Mouse (Mus musculus) heart, postnatal 0 days (tissue): Measurements from ENCODE around the gene Tmem203. TPM values are rescaled to one million over a fixed set of nuclear protein-coding genes. Genes with fewer than 3 reads are reported as not detected.

Experiments
- ATAC-seq: fragments of 200-750 bp; cut with Nextera tagmentation; 2 replicates; pipeline ENCODE4 v1.8.0; 2017; ENCODE audit warnings: low read depth, moderate number of reproducible peaks, moderate library complexity; ENCODE audit not compliant: insufficient read depth
- DNase-seq: peaks from one replicate; pipeline ENCODE4 v3.0.0-alpha.2; 2016; ENCODE audit warnings: low spot score
- H3K27ac ChIP-seq: fragments of 300-500 bp; sonication (generic); 2 replicates; pipeline ENCODE4 v1.5.1; 2014; ENCODE audit warnings: low read depth, mild to moderate bottlenecking
- H3K27me3 ChIP-seq: fragments of 300-500 bp; sonication (generic); 2 replicates; pipeline ENCODE4 v1.6.1; 2014; ENCODE audit warnings: low read length, mixed read lengths; ENCODE audit not compliant: control insufficient read depth, insufficient read depth
- H3K36me3 ChIP-seq: fragments of 300-500 bp; sonication (generic); replicated peaks from 2 replicates; pipeline ENCODE4 v1.6.1; 2014; ENCODE audit warnings: low read length, mixed read lengths; ENCODE audit not compliant: control insufficient read depth, insufficient read depth
- H3K4me1 ChIP-seq: fragments of 300-500 bp; sonication (generic); 2 replicates; pipeline ENCODE4 v1.6.1; 2014; ENCODE audit warnings: antibody characterized with exemption; ENCODE audit not compliant: control insufficient read depth, insufficient read depth
- H3K4me2 ChIP-seq: fragments of 300-500 bp; sonication (generic); 2 replicates; pipeline ENCODE4 v1.6.1; 2014; ENCODE audit warnings: low read depth, mild to moderate bottlenecking, low read length, moderate library complexity
- H3K4me3 ChIP-seq: fragments of 300-500 bp; sonication (generic); 2 replicates; pipeline ENCODE4 v1.5.1; 2014; ENCODE audit warnings: low read depth, low read length
- H3K9ac ChIP-seq: fragments of 300-500 bp; sonication (generic); replicated peaks from 2 replicates; pipeline ENCODE4 v1.6.1; 2014; ENCODE audit warnings: low read depth, low read length, mixed read lengths
- H3K9me3 ChIP-seq: fragments of 300-500 bp; sonication (generic); replicated peaks from 2 replicates; pipeline ENCODE4 v1.6.1; 2016; ENCODE audit warnings: low read length; ENCODE audit not compliant: control insufficient read depth
- CTCF ChIP-seq: IDR thresholded peaks from 2 replicates; pipeline ENCODE4 v1.5.1; 2016; ENCODE audit warnings: antibody characterized with exemption, control low read depth, low read depth
- EP300 ChIP-seq: IDR thresholded peaks from 2 replicates; pipeline ENCODE4 v1.6.1; 2016; ENCODE audit warnings: antibody characterized with exemption, low read depth
- WGBS: fragments of 180-500 bp; shearing (Covaris S2); extraction: QIAGEN DNeasy Blood & Tissue Kit; methylation state at CpG from one replicate; pipeline ENCODE4 v1.1.7; 2014; 5-methylcytosine and 5-hydroxymethylcytosine counted together
- polyA plus RNA-seq: library from polyadenylated mRNA; unstranded; fragments of >200 nt; fragmentation: Nextera tagmentation; extraction: Ambion mirVana; gene quantifications from 2 replicates; pipeline ENCODE4 v1.2.1, GENCODE M21; 2015
- total RNA-seq: library from RNA; depleted of rRNA; stranded (reverse); fragments of >200 nt; gene quantifications from 2 replicates; pipeline ENCODE4 v1.2.3, GENCODE M21; 2014; ENCODE audit warnings: low replicate concordance

The Tmem203 gene
- total and polyA plus RNA-seq, 2 experiments from 2014 or later = 25.6 to 42.0 TPM

GRCm38 (mm10) chr2:25293706-25294105 is 38.5 kb downstream of the Tmem203 start:
- H3K9me3 ChIP-seq = no peaks in the 10 kb centered on the region
- H3K36me3 ChIP-seq = no peaks in the 10 kb centered on the region
- no peak overlapping the region for H3K27ac ChIP-seq
- H3K4me1 ChIP-seq = peaks cover 18% of the 10 kb centered on the region
- no peak overlapping the region for H3K9ac ChIP-seq
- no peak for ATAC-seq
- WGBS = 59% methylated on average over 9 of the region's 9 CpGs
- TF ChIP-seq CTCF = no peak
- TF ChIP-seq EP300 = no peak
- H3K27me3 ChIP-seq = peaks cover 71% of the 10 kb centered on the region
- no peak overlapping the region for H3K4me2 ChIP-seq
- no peak overlapping the region for H3K4me3 ChIP-seq
- DNase-seq = no peak

DNA sequence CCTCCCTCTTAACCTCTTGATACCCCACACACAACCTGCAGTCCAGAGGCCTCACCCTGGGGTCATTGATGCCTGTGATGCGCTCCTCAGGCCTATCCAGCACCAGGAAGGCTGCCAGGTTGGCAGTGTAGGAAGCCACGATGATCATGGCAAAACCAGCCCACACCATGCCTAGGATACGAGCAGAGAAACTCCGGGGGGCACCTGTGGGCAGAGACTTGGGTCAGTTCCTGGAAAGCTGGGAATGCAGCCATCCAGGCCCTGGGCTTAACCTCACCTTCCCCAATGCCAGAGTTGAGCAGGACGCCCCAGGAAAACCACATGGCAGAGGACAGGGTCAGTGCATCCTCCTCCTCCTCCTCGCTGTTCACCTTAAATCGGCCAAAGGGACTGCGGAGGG is 41.9 kb downstream of the Tmem203 start:
- H3K4me1 ChIP-seq = peaks cover 6% of the 10 kb centered on the region
- H3K4me2 ChIP-seq = no peak overlapping the region
- no peak overlapping the region for H3K4me3 ChIP-seq
- H3K27me3 ChIP-seq = peaks cover 37% of the 10 kb centered on the region
- no peak overlapping the region for H3K9ac ChIP-seq
- 71% methylated on average over 8 of the region's 8 CpGs for WGBS
- H3K9me3 ChIP-seq = no peaks in the 10 kb centered on the region
- TF ChIP-seq EP300 (no peak), CTCF (no peak)
- no peak overlapping the region for H3K27ac ChIP-seq
- no peak for DNase-seq
- no peak for ATAC-seq
- no peaks in the 10 kb centered on the region for H3K36me3 ChIP-seq

- WGBS = 70% methylated on average over 10 of the region's 10 CpGs
- ATAC-seq (no peak), DNase-seq (no peak)
- peaks cover 30% of the 10 kb centered on the region; the same call in 1 of the 2 replicates for H3K27me3 ChIP-seq
- H3K4me2 ChIP-seq = no peak overlapping the region
- H3K9me3 ChIP-seq = no peaks in the 10 kb centered on the region
- H3K9ac ChIP-seq = no peak overlapping the region
- no peak overlapping the region for H3K27ac ChIP-seq
- no peaks in the 10 kb centered on the region for H3K36me3 ChIP-seq
- no peak overlapping the region for H3K4me3 ChIP-seq
- no peaks in the 10 kb centered on the region for H3K4me1 ChIP-seq
- no peak for TF ChIP-seq EP300
- TF ChIP-seq CTCF = no peak
Measured at GRCm38 (mm10) chr2:25298046-25298445, 42.8 kb downstream of the Tmem203 start.

DNA sequence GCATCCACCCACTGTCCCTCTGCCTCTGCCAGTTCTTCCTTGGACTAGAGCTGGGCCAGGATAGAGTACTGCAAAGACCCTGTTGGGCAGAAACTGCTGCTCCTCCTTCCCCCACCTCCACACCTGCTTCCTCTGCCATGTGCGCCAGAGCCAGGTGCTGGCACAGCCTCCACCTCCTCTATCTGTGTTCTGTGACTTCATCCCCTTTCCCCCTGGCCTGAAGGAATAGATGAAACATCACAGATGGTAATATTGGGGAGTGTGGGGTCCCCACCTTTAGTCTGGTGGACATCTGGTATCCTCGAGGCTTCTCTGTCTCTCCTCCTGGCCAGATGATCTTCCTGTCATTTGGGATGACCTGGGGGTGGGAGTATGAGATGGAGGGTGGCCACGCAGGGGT is 48.2 kb downstream of the Tmem203 start:
- no peaks in the 10 kb centered on the region for H3K4me1 ChIP-seq
- DNase-seq = no peak
- H3K27me3 ChIP-seq = peaks cover 29% of the 10 kb centered on the region
- TF ChIP-seq CTCF = no peak
- no peak for TF ChIP-seq EP300
- no peak overlapping the region for H3K27ac ChIP-seq
- no peaks in the 10 kb centered on the region for H3K36me3 ChIP-seq
- WGBS = 60% methylated on average over 3 of the region's 3 CpGs
- H3K9ac ChIP-seq = no peak overlapping the region
- no peak overlapping the region for H3K4me2 ChIP-seq
- H3K9me3 ChIP-seq = no peaks in the 10 kb centered on the region
- ATAC-seq = no peak
- H3K4me3 ChIP-seq = no peak overlapping the region

GRCm38 (mm10) chr2:25303931-25304656 is 48.9 kb downstream of the Tmem203 start:
- no peaks in the 10 kb centered on the region for H3K9me3 ChIP-seq
- H3K27ac ChIP-seq = no peak overlapping the region
- no peak overlapping the region for H3K4me3 ChIP-seq
- ATAC-seq = no peak
- TF ChIP-seq EP300 (no peak), CTCF (no peak)
- DNase-seq = no peak
- no peak overlapping the region for H3K9ac ChIP-seq
- peaks cover 29% of the 10 kb centered on the region for H3K27me3 ChIP-seq
- H3K36me3 ChIP-seq = no peaks in the 10 kb centered on the region
- H3K4me1 ChIP-seq = no peaks in the 10 kb centered on the region
- H3K4me2 ChIP-seq = no peak overlapping the region
- 61% methylated on average over 7 of the region's 7 CpGs for WGBS
